Mouse (Mus musculus) liver, postnatal 0 days (tissue): ENCODE data around the gene Kcnn1. TPM values are rescaled to one million over a fixed set of nuclear protein-coding genes. Genes with fewer than 3 reads are reported as not detected.

Source experiments
- ATAC-seq: fragments of 200-750 bp; cut with Nextera tagmentation; 2 replicates; pipeline ENCODE4 v1.8.0; 2017; ENCODE audit warnings: mild to moderate bottlenecking, moderate library complexity
- DNase-seq: peaks from one replicate; pipeline ENCODE4 v3.0.0-alpha.2; 2016
- H3K27ac ChIP-seq: fragments of 300-500 bp; sonication (generic); 2 replicates; pipeline ENCODE4 v1.5.1; 2014; ENCODE audit warnings: antibody characterized with exemption, moderate library complexity, mild to moderate bottlenecking, low read depth
- H3K27me3 ChIP-seq: fragments of 300-500 bp; sonication (generic); 2 replicates; pipeline ENCODE4 v1.6.1; 2014; ENCODE audit warnings: low read length, control low read depth, mixed read lengths; ENCODE audit not compliant: insufficient read depth
- H3K36me3 ChIP-seq: fragments of 300-500 bp; sonication (generic); replicated peaks from 2 replicates; pipeline ENCODE4 v1.6.1; 2014; ENCODE audit warnings: mild to moderate bottlenecking, control low read depth, low read length, moderate library complexity, mixed read lengths; ENCODE audit not compliant: insufficient read depth
- H3K4me1 ChIP-seq: fragments of 300-500 bp; sonication (generic); 2 replicates; pipeline ENCODE4 v1.6.1; 2014; ENCODE audit warnings: antibody characterized with exemption, mild to moderate bottlenecking, control low read depth; ENCODE audit not compliant: insufficient read depth
- H3K4me2 ChIP-seq: fragments of 300-500 bp; sonication (generic); 2 replicates; pipeline ENCODE4 v1.6.1; 2014; ENCODE audit warnings: low read depth, mild to moderate bottlenecking, low read length, moderate library complexity, mixed read lengths
- H3K4me3 ChIP-seq: fragments of 300-500 bp; sonication (generic); 2 replicates; pipeline ENCODE4 v1.5.1; 2014; ENCODE audit warnings: low read depth, low read length
- H3K9ac ChIP-seq: fragments of 300-500 bp; sonication (generic); replicated peaks from 2 replicates; pipeline ENCODE4 v1.6.1; 2014; ENCODE audit warnings: mild to moderate bottlenecking, moderate library complexity
- H3K9me3 ChIP-seq: fragments of 300-500 bp; sonication (generic); 2 replicates; pipeline ENCODE4 v1.6.1; 2016; ENCODE audit warnings: mild to moderate bottlenecking, control low read depth, low read length, mixed read lengths
- CTCF ChIP-seq: sonication (generic); IDR thresholded peaks from 2 replicates; pipeline ENCODE4 v1.5.1; 2016; ENCODE audit warnings: antibody characterized with exemption, low read depth
- EP300 ChIP-seq: IDR thresholded peaks from 2 replicates; pipeline ENCODE4 v1.6.1; 2016; ENCODE audit warnings: antibody characterized with exemption, low read depth, mild to moderate bottlenecking
- WGBS: fragments of 180-500 bp; shearing (Covaris S2); extraction: QIAGEN DNeasy Blood & Tissue Kit; methylation state at CpG from one replicate; pipeline ENCODE4 v1.1.7; 2014; ENCODE audit not compliant: insufficient replicate concordance; 5-methylcytosine and 5-hydroxymethylcytosine counted together
- polyA plus RNA-seq: library from polyadenylated mRNA; unstranded; fragments of >200 nt; fragmentation: Nextera tagmentation; extraction: Ambion mirVana; gene quantifications from 2 replicates; pipeline ENCODE4 v1.2.1, GENCODE M21; 2015

Kcnn1 gene
- polyA plus RNA-seq, 1 experiment from 2014 or later, result 0.19 TPM

DNA sequence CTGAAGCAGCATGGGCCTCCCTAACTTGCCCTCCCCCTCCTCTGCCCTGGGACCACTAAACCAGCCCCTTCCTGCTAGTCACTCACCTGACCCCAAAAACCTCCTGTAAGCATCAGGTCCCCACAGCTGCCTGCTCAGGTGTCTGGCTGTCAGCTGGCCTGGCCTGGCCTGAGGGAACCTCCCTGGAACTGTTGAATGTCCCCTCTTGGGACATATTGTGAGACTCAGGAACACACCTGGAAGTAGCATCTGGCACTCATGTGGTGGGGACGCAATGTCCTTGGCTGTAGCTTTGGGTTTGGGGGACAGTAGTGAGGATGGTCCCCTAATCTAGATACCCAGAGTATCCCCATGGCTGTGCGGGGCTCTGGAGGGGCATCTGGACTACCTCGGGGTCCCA lies 29.0 kb downstream of the Kcnn1 start:
- no peak for TF ChIP-seq EP300
- TF ChIP-seq CTCF, result no peak
- Histone ChIP-seq H3K36me3 (peaks cover 15% of the 10 kb centered on the region), H3K4me3 (no peak overlapping the region), H3K9me3 (no peaks in the 10 kb centered on the region), H3K27ac (no peak overlapping the region), H3K9ac (no peak overlapping the region), H3K27me3 (no peaks in the 10 kb centered on the region), H3K4me2 (no peak overlapping the region), H3K4me1 (peaks cover 17% of the 10 kb centered on the region)
- ATAC-seq (no peak), DNase-seq (no peak)
- 96% methylated on average over 3 of the region's 3 CpGs for WGBS

GRCm38 (mm10) chr8:70833520-70833919 lies 29.5 kb downstream of the Kcnn1 start:
- 68% methylated on average over 15 of the region's 15 CpGs for WGBS
- Histone ChIP-seq H3K36me3 (peaks cover 15% of the 10 kb centered on the region), H3K27ac (no peak overlapping the region), H3K4me1 (peaks cover 14% of the 10 kb centered on the region), H3K27me3 (no peaks in the 10 kb centered on the region), H3K4me3 (no peak overlapping the region), H3K9me3 (no peaks in the 10 kb centered on the region), H3K4me2 (no peak overlapping the region), H3K9ac (no peak overlapping the region)
- DNase-seq, result no peak
- ATAC-seq, result 0 out of 2 replicates have a peak, but pooled peaks have one; percentile 9
- TF ChIP-seq CTCF, result no peak
- no peak for TF ChIP-seq EP300

- ATAC-seq, result 0 out of 2 replicates have a peak, but pooled peaks have one; percentile 18
- TF ChIP-seq CTCF, result no peak
- no peak for TF ChIP-seq EP300
- Histone ChIP-seq H3K4me2 (no peak overlapping the region), H3K36me3 (peaks cover 15% of the 10 kb centered on the region), H3K27me3 (no peaks in the 10 kb centered on the region), H3K9ac (no peak overlapping the region), H3K9me3 (no peaks in the 10 kb centered on the region), H3K4me1 (peaks cover 11% of the 10 kb centered on the region), H3K27ac (0 out of 2 replicates have a peak overlapping the region, but pooled peaks have one; percentile 34), H3K4me3 (no peak overlapping the region)
- DNase-seq, result no peak
- WGBS, result 33% methylated on average over 9 of the region's 9 CpGs
Measured at GRCm38 (mm10) chr8:70833018-70833482, 30.0 kb downstream of the Kcnn1 start.

- Histone ChIP-seq H3K36me3 (peaks cover 15% of the 10 kb centered on the region), H3K9ac (no peak overlapping the region), H3K4me3 (no peak overlapping the region), H3K4me2 (no peak overlapping the region), H3K27me3 (no peaks in the 10 kb centered on the region), H3K9me3 (no peaks in the 10 kb centered on the region), H3K4me1 (peaks cover 8% of the 10 kb centered on the region; the same call in 1 of the 2 replicates), H3K27ac (no peak overlapping the region)
- TF ChIP-seq EP300 (no peak), CTCF (no peak)
- no peak for DNase-seq
- ATAC-seq, result no peak
- WGBS, result 73% methylated on average over 11 of the region's 11 CpGs
Measured at GRCm38 (mm10) chr8:70832371-70832770, 30.7 kb downstream of the Kcnn1 start.

GRCm38 (mm10) chr8:70831517-70831916 lies 31.5 kb downstream of the Kcnn1 start:
- DNase-seq (no peak), ATAC-seq (no peak)
- Histone ChIP-seq H3K27me3 (no peaks in the 10 kb centered on the region), H3K4me2 (no peak overlapping the region), H3K9me3 (no peaks in the 10 kb centered on the region), H3K4me3 (no peak overlapping the region), H3K27ac (no peak overlapping the region), H3K9ac (no peak overlapping the region), H3K4me1 (peaks cover 8% of the 10 kb centered on the region; the same call in 1 of the 2 replicates), H3K36me3 (peaks cover 11% of the 10 kb centered on the region)
- WGBS, result 77% methylated on average over 8 of the region's 8 CpGs
- no peak for TF ChIP-seq EP300
- TF ChIP-seq CTCF, result no peak

DNA sequence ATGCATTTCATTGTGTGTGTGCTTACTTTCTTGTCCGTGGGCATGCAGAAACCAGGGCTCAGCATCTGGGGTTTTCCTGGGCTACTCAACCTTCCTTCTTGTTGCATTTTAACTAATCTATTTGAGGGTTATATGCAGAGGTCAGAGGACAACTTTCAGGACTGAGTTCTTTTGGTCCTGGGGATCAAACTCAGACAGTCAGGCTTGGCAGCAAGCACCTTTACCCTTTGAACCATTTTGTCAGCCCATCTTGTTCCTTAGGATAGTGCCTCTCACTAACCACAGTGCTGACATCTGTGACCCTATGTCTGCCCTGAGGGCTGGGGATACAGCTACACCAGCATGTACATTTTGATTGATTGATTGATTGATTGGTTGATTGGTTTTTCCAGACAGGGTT lies 35.3 kb downstream of the Kcnn1 start:
- H3K4me3 ChIP-seq, result no peak overlapping the region
- no peak for TF ChIP-seq EP300
- TF ChIP-seq CTCF, result no peak
- H3K36me3 ChIP-seq, result no peaks in the 10 kb centered on the region
- no peak for DNase-seq
- H3K9me3 ChIP-seq, result no peaks in the 10 kb centered on the region
- no peak overlapping the region for H3K27ac ChIP-seq
- H3K4me1 ChIP-seq, result no peaks in the 10 kb centered on the region
- 72% methylated on average over 1 of the region's 1 CpGs for WGBS
- no peak overlapping the region for H3K9ac ChIP-seq
- no peak overlapping the region for H3K4me2 ChIP-seq
- no peak for ATAC-seq
- H3K27me3 ChIP-seq, result no peaks in the 10 kb centered on the region
